10 mouse cellular contexts compared by ENCODE assay signal in genomic region chr5:39099113-39099512, GRCm38 (mm10).
A peak's percentile ranks its signal among the peaks of the same experiment; 100 is the strongest.
DNase-seq lines count a peak whose midpoint lies in the region.
"Had no signal": no experiment of that assay in that cellular context is flagged by ENCODE, and none has a peak within 500 bp of the region (broad histone marks: within the 10 kb centered on the region; RNA-seq: fewer than 3 reads in every experiment).

No protein-coding gene starts in this region.

- intact Hi-C loops in left cerebral cortex, postnatal 4 days (cut with DNase I) = no loop called here
- intact Hi-C loops in left cerebral cortex, postnatal 36 days (cut with DNase I) = no loop called here

- DNase-seq in left cerebral cortex, postnatal 4 days = peak; percentile 25
- DNase-seq in left cerebral cortex, postnatal 36 days (ENCODE audit: low spot score in 2 of 2) = no peak
- peak; percentile 6 for DNase-seq in urinary bladder, postnatal 14 days (ENCODE audit: low spot score)
- DNase-seq in urinary bladder, adult 18-20 months (ENCODE audit: low spot score in 2 of 2) = no peak
- peak; percentile 45 to 55 for DNase-seq in kidney, adult 8-10 months
- DNase-seq in gastrocnemius, postnatal 4 days (ENCODE audit: low spot score in 2 of 2) = no peak
- DNase-seq in c-Kit-positive CD71-positive TER-119-positive erythroid progenitor cells, embryonic 14.5 days (ENCODE audit: low spot score) = no peak
- DNase-seq: embryo, embryonic 11 days; right cerebral cortex, adult 18-20 months; thymus, postnatal 4 days had no signal

Comparison
In these comparisons a context has a peak if more than half of its experiments do, and no peak if none do; other contexts are left out.
1. DNase-seq: peak in left cerebral cortex, postnatal 4 days (single experiment), urinary bladder, postnatal 14 days (single experiment) and kidney, adult 8-10 months (2 of 2); none in left cerebral cortex, postnatal 36 days (0 of 2), urinary bladder, adult 18-20 months (0 of 2), gastrocnemius, postnatal 4 days (0 of 2) and c-Kit-positive CD71-positive TER-119-positive erythroid progenitor cells, embryonic 14.5 days (single experiment).